Mouse (Mus musculus) embryonic fibroblast, embryonic 13.5 days (primary cell): ENCODE results near the gene Cyp4a14.
"Not testable (repeated sequence)": the region's sequence is repeated elsewhere in the genome, so short reads cannot be mapped to it uniquely, and the experiment has no call there.

Experiments used
- CTCF ChIP-seq: IDR thresholded peaks from 2 replicates; pipeline ENCODE4 v1.5.1; 2011; ENCODE audit warnings: mild to moderate bottlenecking, control low read depth, low read length, moderate library complexity, borderline replicate concordance; ENCODE audit not compliant: insufficient read depth
- POLR2A ChIP-seq: IDR thresholded peaks from 2 replicates; pipeline ENCODE4 v1.6.1; 2011; ENCODE audit warnings: low read depth, mild to moderate bottlenecking, control low read depth, low read length, moderate library complexity

GRCm38 (mm10) chr4:115473585-115473984 lies 22.4 kb downstream of the Cyp4a14 start:
- not testable (repeated sequence) for TF ChIP-seq POLR2A, CTCF
